Mouse (Mus musculus): ENCODE data around the gene Tsr2.

Gene Tsr2

DNA sequence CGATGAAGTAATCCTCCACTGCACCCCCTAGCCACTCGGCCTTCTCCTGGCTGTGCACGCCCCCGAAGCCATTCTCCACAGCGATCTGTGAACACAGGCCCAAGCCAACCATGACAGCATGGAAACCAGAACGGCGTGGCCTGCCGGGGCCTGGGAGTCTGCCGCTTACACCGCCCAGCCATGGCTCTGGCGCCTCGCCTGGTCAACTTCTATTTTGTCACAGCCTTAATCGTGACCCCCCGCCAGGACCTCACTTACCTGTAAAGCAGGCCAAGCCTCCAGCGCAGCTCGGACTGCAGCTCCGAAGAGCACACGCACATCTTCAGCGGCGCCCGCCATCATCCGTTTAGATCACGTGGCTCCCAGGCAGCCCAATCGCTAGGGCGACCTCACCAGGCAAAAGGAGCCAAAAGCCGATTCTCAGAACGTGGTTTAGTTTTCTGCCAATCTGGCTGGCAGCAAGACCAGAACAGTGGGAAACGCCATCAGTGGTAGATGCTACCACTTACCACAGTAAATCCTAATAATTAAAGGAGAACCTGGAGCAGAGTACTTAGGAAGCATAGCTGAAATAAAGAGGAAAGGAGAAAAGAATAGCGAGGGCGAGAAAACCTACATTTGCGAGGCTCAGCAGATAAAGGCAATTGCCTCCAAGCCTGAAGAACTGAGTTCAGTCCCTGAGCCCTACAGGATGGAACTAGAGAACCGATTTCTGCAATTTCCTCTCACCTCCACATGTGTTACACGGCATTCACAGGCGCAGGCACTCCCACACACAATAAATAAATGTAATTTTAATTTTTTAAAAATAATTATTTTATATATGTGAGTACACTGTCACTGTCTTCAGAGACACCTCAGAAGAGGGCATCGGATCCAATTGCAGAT lies at the start of gene Tsr2:
Tsr2 (minus strand) TSS at position 373 of the 888 bp plus-strand sequence.
- in situ Hi-C loops (cut with MboI, MseI), result no loop called here

DNA sequence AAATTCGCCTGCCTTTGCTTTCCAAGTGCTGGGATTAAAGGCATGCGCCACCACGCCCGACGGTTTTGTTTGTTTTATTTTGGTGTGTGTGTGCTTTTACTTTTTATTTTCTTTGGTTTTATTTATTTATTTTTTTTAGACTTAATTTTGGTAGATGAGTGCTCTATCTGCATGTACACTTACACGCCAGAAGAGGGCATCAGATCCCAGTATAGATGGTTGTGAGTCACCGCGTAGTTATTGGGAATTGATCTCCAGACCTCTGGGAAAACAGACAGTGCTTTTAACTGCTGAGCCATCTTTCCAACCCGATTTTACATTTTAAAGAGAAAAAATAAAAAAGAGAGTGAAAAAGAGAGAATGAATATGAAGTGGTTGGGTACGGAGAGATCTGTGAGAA lies 36.4 kb upstream of the Tsr2 start:
- in situ Hi-C loops (cut with MboI, MseI), result loop anchor here (25.0 kb wide), 1 partner anchor 620 kb away; no protein-coding TSS in a partner anchor

DNA sequence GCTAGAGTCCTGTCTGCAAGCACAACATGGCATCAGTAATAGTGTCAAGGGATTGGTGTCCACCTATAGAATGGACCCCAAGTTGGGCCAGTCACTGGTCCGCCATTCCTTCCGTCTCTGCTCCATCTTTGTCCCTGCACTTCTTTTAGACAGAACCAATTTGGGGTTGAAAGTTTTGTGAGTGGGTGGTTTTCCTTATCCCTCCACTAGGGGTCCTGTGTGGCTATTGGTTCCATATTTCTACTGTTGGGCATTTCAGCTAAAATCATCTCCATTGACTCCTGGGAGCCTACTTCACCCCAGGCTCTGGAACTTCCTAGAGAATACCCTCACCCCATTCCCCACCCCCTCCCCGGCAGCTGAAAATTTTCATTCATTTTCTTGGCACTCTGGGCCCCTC lies 34.1 kb upstream of the Tsr2 start:
- in situ Hi-C loops (cut with MboI, MseI), result loop anchor here (25.0 kb wide), 1 partner anchor 618 kb away; no protein-coding TSS in a partner anchor

DNA sequence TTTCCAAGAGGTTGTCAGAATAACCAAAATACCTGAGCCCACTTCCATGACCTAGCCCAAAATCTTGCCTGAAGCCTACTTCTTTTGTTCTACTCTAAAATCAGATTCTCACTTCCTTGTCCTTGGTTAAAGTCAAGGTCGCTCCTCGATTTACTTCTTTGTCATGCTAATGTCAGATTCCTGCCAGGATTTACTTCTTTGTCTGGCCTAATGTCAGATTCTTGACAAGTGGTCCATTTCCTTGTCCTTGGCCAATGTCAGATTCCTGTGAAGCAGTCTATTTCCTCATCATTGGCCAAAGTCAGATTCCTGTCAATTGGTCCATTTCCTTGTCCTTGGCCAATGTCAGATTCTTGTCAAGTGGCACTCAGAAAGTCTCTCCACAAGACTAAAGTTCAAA lies 27.6 kb upstream of the Tsr2 start:
- in situ Hi-C loops (cut with MboI, MseI), result no loop called here

DNA sequence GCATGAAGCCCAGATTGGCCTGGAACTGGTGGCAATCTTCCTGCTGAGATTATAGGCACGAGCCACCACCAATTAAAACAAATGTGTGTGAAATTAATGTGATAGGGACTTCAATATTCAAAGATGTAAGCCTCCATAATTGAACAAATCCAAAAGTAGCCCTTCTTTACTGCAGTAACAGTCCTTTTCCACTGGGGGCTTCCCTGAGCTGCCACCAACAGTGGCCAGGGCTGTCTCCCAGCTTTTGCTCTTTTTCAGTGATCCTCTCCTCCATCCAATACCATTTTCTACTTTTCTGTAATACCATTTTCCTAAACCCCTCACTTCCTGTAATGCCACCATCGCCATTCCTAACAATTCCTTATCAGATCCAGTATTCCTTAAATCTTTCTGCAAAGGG lies 21.1 kb upstream of the Tsr2 start:
- in situ Hi-C loops (cut with MboI, MseI), result loop anchor here (10.0 kb wide), 1 partner anchor 1767 kb away; no protein-coding TSS in a partner anchor

DNA sequence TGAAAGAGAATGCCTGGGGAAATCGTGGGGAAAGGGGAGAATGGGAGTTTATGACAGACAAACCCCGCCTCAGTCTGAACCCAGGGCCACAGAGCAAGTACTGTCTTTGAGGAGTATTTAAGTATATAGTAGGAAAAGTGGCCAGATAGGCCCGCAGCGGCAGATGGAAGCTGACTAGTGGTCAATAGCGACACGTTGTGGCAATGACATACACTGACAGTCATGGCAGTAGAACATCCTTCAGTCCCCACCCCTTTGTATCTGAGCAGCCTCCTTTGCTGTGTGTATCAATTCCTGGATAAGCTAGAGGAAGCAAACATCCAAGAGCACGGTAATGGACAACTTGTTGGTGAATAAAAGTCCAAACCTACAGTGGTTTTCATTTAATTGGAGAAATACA lies 20.5 kb upstream of the Tsr2 start:
- in situ Hi-C loops (cut with MboI, MseI), result loop anchor here (10.0 kb wide), 1 partner anchor 1768 kb away; no protein-coding TSS in a partner anchor

DNA sequence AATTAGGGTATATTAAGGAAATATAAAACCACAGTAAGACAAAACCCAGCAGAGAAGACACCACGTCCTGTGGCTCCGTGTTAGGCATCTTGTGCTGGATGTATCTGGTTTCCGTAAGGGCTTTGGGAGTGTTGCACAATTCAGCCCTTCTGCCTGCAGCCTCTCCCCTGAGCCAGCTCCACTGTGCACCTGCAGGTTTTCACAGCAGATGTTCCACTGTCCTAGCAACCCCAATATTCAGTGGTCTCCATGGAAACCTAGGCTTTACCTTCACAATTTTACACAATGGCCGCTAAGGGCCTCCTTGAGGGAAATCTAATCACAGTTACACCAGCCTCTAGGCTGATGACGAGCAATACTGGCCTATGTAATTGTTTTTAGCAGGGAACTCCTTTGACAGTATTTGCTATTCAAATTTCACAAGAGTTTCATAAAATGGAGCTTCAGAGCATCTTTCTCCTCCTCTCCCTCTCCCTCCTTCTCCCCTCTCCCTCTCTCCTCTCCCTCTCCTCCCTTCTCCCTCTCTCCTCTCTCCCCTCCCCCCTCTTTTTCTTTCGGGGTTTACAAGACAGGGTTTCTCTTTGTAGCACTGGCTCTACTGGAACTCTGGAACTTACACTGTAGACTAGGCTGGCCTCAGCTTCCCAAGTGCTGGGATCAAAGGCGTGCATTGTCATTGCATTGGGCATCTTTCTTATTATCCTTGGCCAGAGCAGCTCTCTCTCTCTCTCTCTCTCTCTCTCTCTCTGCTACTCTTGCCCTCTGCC lies 11.1 kb upstream of the Tsr2 start:
- in situ Hi-C loops (cut with MboI, MseI), result no loop called here

DNA sequence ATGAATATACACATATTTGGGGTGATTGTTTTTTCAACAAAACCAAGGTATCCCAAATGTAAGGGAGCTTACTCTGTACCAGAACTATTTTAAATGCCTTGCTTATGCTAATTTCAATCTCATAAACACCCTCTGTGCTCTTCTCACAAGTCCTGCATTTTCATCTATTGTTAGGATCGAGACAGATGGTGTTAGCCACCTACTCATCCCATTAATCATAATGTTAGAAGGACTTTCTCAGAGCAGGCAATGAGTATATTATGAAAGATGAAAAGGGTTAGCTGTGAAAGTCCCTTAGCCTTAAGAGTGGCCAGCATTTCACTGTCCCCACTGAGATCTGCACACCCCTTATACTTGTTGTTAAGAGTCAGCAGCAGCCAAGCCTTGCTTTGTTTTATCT lies 8.9 kb downstream of the Tsr2 start:
- in situ Hi-C loops (cut with MboI, MseI), result no loop called here

DNA sequence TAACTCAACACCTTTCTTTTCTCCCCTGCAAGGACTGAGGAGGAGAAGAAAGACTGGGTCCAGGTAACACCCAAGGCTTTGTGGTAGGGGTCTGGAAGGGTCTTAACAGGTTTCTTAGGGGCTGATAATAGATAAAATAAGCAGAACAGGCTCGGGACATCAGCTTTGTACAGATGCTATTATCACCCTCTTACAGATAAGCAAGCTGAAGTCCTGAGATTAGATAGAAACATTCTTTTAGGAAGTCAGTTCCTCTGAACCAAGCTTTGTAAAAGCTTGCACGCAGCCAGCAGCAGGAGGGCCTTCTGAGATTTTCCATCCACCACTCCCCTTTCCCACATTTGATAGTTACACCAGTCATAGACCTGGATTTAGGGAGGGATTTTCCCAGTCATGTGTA lies 10.7 kb downstream of the Tsr2 start:
- in situ Hi-C loops (cut with MboI, MseI), result no loop called here

DNA sequence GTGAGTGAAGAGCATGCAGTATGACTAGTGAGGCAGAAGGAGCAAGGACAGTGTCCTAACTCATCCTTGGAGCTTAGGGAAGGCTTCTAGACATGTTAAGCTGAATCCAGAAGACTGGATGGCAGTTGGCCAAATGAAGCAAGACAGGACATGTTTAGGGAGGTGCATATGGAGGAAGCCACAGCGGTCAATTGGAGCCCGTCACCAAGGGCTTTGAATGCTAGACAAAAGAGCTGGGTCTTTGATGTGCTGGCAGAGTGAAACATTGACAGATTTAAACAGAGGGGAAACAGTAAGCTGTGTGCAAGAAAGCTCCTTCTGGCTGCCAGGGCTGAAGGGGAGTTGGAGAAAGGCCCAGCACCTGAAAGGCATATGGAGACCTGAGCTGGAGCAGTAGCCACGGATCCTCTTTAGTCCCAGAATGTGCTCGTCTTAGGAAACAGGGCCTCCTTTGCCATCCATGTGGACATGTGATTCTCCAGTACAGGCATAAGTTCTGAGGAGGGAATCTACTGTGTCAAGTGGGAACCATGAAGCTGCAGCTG lies 19.3 kb downstream of the Tsr2 start:
- in situ Hi-C loops (cut with MboI, MseI), result no loop called here

DNA sequence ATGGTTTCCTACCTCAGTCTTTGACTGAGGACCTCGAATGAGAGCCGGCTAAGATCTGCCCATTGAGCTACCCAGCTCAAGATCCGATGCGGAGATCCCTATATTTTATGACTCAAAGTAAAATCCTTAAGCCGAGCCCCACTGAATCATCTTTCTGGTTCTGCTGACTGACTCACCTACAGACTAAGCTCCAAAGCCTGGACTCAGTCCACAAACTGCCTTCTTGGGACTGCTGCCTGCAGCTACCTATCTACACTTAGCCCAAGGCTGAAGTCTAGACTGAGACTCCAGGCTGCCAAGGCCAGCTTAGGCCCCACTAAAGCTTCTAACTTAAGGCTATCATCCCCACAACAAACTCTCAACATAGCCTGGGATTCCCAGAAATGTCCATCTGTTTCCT lies 20.3 kb downstream of the Tsr2 start:
- in situ Hi-C loops (cut with MboI, MseI), result no loop called here

DNA sequence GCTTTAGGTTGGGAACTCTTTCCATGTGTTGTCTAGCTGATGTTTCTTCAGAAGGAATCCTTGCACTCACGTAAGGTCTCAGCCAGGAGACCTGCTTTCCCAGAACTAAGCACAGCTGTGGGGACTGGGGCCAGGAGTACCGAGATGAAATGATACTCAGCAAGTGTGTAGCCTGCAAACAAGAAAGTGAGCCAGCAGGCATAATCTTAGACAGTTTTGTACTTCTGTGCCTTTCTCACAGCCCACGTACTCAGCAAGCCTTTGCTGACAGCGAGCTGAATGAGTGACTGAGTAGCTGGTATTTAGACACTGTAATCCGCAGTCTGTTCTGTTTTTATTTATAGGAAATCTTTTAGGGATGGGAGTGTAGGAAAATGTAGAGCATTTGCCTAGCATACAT lies 28.5 kb downstream of the Tsr2 start:
- in situ Hi-C loops (cut with MboI, MseI), result no loop called here

DNA sequence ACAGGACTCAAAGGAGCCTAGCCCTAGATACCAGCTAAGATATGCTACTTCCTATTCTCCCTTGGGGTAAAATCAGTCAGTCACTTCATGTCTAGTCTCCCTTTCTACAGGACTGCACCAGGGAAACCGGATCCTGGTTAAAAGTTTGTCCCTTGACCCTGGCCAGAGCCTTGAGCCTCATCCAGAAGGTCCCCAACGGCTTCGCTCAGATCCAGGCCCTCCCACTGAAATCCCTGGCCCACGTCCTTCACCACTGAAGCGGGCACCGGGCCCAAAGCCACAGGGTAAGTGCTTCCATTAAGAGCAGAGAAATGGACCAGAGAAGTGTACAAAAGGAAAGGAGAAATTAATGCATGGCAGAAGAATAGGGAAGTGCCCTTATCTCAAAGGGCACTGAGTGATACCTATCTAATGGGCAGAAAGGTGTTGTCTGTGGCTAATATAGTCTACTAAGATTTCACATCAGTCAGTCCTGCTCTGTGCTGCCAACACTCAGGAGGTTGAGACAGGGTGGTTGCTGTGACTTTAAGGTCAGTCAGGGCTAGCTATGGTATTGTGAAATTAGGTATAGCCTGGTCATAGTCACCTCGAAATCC lies 30.2 kb downstream of the Tsr2 start:
- in situ Hi-C loops (cut with MboI, MseI), result no loop called here

DNA sequence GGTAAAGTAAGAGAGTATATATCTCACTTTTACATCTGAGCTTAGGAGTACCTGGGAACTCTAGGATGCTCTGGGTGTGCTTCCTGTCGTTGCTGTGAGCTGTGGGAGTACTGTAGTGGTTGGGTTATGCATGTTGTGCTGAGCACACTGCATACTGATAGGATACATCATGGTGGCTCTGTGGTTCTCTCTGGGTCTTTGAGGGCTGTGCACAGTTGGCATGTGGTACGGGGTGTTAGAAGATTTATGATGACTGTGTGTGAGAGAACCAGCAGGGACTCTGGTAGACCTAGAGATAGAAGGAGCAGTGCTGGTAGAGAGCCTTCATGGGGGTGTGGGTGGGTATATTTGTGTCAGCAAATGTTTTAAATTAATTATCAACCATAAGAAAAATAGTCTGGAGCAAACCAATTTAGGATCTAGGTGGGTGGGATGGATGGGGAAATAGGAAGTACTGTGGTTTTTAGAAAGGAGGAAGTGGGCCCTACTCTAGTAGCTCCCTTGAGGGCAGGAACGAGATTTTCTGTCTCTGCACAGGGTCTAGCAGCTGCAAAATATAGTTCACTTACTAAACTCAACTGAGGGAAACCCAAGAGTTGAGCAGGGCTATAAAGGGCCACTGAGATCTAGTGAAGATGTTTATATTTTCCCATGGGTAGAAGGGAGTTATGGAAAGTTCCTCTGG lies 34.6 kb downstream of the Tsr2 start:
- in situ Hi-C loops (cut with MboI, MseI), result no loop called here

DNA sequence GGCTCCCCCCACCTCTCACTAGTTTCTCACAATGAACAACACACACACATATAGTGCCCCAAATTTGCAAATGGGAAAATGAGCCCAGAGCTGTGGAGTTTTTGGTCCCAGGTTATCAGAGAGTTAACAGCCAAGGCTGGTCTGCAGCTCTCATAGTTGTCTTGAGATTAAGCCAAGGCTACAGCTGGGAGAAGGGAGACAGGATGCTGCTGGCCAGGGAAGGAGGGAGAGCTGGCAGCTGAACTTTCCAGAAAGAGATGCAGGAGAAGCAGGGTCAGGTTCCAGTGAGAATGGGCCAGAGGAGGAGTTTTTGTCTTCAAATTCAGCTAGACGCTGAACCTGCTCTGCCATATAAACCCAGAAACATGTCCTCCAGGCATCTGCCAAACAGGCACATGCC lies 37.0 kb downstream of the Tsr2 start:
- in situ Hi-C loops (cut with MboI, MseI), result no loop called here

DNA sequence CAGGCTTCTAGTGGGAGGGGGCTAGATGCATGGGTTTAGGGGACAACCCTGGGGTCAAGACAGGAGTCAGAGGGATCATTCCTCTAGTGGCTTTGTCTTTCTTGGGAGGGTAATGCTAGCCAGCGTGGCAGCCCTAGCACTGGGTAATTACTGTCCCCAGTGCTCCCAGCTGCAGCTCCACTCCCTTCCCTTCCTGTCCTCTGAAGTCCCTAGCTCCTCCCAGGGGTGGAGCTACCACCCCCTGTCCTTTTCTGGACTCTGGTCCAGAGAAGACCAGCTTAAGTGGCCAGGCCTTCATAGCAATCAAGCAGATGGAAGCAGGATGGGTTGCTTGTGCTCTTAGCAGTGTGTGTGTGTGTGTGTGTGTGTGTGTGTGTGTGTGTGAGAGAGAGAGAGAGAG lies 40.8 kb downstream of the Tsr2 start:
- in situ Hi-C loops (cut with MboI, MseI), result no loop called here

DNA sequence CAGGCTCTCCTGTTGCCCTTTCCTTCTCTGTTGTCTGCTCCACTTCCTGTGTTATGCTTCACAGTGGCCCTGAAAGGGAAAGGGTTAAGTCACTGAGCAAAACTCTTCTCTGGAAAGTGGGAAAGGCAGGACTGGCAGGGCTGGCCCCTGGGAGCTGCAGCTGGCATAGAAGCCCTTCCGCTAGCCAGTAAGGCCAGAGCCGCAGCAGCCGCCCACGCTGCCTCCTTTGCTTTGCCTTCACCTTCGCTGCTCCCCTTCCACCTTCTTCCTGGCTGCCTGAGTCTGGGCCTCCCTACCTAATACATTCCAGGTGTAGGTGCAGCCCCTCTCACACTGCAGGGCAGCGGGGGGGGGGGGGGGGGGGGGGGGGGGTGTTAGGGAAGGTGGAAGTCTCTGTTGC lies 41.9 kb downstream of the Tsr2 start:
- in situ Hi-C loops (cut with MboI, MseI), result no loop called here

DNA sequence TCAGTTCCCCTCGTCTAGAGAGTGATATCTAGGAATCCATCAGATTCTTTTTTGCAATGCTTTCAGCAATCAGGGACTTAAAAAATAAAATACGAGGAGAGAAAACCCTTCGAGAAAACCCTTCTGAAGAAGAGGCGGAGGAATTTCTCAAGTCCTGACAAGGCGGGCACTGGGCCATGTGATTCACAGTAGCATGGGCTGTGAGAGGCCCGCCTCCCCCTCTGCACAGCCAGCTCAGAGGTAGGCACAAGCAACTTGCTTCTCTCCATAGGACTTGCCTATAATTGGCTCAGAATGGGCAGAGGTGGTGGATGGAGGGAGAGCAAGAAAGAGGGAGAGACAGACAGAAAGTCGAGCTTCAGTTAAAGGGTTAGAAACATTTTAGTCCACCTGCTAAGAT lies 46.0 kb downstream of the Tsr2 start:
- in situ Hi-C loops (cut with MboI, MseI), result no loop called here

DNA sequence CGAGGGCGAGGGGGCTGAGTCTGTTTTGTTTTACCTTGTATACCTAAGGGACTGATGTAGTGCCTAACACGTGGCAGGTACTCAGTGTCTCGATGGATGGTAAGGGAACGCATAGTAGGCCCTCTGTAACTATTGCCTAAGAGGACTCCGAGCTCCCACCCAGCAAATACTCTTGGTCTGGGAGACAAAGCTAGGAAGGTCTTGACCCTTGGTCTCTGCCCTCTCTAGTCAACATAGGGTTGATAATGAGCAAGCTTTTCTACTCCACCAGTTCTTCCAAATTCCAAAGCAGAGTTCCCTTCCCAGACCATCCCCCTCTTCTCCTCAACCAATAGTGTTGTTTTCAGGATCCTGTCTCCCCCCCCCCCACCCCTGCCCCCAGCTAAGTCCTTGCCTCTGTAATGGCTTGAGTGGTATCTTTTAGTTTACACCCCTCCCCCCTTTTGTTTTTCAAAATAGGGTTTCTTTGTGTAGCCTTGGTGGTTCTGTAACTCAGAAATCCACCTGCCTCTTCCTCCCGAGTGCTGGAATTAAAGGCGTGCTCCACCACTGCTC lies 46.6 kb downstream of the Tsr2 start:
- in situ Hi-C loops (cut with MboI, MseI), result no loop called here

DNA sequence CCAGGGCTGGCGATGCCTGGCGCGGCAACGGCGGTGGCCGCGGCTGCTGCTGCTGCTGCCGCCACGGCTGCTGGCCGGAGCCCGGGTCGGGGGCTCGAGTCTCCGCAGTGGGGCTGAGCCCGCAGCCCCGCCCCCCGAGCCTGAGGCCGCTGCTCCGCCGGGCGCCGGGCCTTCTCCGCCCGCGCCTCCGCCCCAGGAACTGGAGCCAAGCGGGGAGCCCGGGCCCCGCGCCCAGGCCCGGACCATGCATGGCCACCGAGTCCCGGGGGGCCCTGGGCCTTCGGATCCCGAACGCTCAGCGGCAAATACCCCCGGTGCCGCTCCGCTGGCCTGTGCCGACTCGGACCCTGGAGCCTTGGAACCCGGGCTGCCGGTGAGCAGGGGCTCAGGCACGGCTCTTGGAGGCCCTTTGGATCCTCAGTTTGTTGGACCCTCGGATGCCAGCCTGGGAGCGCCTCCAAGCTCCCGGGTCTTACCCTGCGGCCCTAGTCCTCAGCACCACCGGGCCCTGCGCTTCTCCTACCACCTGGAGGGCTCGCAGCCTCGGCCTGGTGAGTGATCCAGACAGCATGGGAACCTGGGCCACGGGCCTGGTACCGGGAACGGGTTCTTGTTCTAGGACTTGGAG lies 48.8 kb downstream of the Tsr2 start:
- in situ Hi-C loops (cut with MboI, MseI), result no loop called here
